Mouse (Mus musculus) WW6 (cell line): Measurements from ENCODE around the gene Pik3r6.

Experiments used
- DNase-seq: peaks from one replicate; pipeline ENCODE4 v3.0.0-alpha.2; 2013; ENCODE audit warnings: low read depth, low spot score

Pik3r6 gene

DNA sequence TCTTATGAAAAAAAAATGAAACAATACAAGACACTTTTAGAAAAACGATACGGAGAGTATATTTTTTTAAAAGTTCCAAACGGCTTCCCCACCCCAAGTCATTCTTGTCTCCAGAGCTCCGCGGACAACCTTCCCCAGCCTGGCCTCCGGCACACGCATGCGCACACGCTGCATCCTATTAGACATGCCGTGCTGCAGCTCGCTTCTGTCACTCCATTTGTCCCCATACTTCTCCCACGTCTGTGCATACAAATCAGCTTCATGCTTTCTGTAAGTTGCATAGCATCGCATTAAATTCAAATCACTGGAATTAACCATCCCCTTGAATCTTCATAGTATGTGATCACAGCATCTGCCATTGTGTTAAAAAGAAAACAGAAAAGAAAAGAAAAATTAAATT, 80.4 kb downstream of the Pik3r6 start:
- DNase-seq = no peak

DNA sequence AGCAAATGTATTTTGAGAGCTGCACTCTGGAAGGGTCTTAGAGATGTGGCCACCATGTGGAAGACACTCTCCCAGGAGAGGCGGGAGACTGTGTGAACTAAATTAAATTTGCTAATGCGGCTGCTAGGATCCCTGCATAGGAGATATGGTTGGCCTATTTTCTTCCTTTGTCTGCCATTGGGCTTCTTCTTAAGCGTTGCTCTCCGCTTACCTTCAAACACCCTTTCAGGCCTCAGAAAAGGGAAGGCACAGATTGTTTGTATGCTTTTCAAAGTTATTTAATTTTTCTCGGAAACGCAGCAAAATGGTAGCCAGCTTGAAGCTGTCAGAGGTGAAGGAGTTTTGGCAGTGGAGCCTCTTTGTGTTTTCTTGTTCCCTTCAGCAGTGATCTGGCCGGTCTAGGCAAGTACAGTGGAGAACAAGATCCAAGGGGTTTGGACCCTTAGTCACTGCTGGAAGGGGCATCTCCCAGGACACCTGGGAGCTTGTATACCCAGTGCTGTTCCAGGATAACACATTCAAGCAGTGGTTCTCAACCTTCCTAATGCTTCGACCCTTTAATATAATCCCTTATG, 81.2 kb downstream of the Pik3r6 start:
- DNase-seq = no peak

GRCm38 (mm10) chr11:68585890-68586289, 83.1 kb downstream of the Pik3r6 start:
- no peak for DNase-seq

DNA sequence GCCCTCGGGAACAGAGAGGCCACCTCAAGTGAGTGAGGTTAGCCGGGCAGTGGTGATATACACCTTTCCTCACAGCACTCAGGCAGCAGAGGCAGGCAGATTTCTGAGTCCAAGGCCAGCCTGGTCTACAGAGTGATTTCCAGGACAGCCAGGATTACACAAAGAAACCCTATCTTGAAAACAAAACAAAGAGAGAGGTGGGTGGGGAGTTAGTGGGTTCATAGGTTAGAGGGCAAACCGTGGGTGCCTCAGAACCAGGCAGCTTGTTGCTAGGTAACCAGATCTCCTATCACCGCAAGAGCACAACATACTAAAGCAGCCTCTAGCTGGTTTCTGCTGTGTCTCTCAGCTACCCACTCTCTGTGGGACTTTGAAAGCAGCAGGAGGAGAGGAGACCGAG, 83.9 kb downstream of the Pik3r6 start, which contains the start of gene Ccdc42:
Ccdc42 (plus strand) TSS at position 301 of the 400 bp plus-strand sequence.
- no peak for DNase-seq

DNA sequence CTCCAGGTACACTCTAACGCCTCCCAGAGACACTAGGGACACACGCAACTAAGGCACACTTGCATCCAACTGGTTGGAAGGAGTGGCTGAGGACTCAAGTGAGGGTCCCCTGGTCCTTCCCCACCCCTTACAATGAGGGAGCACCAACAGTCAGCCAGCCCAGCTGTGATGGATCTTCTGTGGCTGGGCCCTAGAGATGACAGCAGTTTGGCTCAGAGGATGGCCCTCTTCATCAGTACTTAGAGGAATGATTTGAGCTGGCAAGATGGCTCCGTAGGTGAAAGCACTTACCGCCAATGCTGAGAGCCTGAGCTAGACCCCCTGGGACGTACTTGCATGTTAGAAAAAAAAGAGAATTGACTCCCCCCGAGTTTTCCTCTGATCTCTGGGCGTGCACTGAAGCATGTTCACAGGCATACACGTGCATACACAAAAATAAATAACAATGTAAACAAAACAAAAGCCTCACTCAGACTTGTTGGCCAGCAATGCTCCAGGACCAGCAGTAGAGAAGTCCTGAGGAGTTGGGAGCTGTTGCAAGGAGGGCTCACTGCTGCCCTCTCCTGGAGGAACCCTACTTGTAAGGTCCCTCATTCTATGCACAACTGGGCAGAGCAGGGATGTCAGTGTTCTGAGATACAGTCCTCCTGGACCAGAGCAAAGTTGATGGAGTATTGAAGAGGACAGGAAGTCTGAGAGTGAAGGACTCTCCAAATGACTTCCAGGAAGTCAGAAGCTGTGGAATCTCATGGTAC, 86.4 kb downstream of the Pik3r6 start:
- peak; percentile 65 for DNase-seq

GRCm38 (mm10) chr11:68591708-68592107, 88.9 kb downstream of the Pik3r6 start:
- no peak for DNase-seq

DNA sequence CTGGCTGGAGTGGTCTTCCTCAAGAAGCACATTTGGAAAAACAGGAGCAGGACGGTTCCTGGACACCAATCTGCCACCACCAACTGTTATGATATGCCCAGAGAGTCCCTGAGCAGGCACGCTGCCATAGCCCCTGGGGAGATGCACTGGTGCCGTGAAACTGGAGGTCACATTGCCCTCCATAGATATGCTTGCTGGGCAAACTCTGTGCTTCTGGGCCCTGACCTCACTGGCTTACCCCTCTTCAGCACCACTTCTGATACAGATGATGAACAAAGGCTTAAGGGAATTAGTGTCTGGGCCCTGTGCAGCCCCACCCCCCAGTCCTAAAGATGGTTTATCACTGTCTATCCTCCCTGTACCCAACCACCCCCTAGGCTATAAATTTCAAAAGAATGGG, 90.4 kb downstream of the Pik3r6 start:
- DNase-seq = no peak

GRCm38 (mm10) chr11:68597912-68598311, 95.1 kb downstream of the Pik3r6 start:
- DNase-seq = no peak

GRCm38 (mm10) chr11:68600551-68601021, 97.8 kb downstream of the Pik3r6 start:
- no peak for DNase-seq

- DNase-seq = no peak
Observed at GRCm38 (mm10) chr11:68601486-68601991, 98.7 kb downstream of the Pik3r6 start.
